Mouse (Mus musculus) stomach, postnatal 0 days (tissue): Measurements from ENCODE around the gene Afap1l2. TPM values are rescaled to one million over a fixed set of nuclear protein-coding genes. Genes with fewer than 3 reads are reported as not detected.
A peak's percentile ranks its signal among the peaks of the same experiment; 100 is the strongest.

ENCODE experiments used
- ATAC-seq: fragments of 200-750 bp; cut with Nextera tagmentation; 2 replicates; pipeline ENCODE4 v1.8.0; 2017; ENCODE audit not compliant: low FRiP score, low TSS enrichment
- DNase-seq: peaks from one replicate; pipeline ENCODE4 v3.0.0-alpha.2; 2016; ENCODE audit warnings: low spot score
- H3K27ac ChIP-seq: fragments of 300-500 bp; sonication (generic); replicated peaks from 2 replicates; pipeline ENCODE4 v1.5.1; 2014; ENCODE audit warnings: mild to moderate bottlenecking, control low read depth
- H3K27me3 ChIP-seq: fragments of 300-500 bp; sonication (generic); 2 replicates; pipeline ENCODE4 v1.6.1; 2014; ENCODE audit warnings: low read length; ENCODE audit not compliant: control insufficient read depth, insufficient read depth
- H3K36me3 ChIP-seq: fragments of 300-500 bp; sonication (generic); 2 replicates; pipeline ENCODE4 v1.6.1; 2014; ENCODE audit warnings: low read length, mixed read lengths; ENCODE audit not compliant: control insufficient read depth, insufficient read depth
- H3K4me1 ChIP-seq: fragments of 300-500 bp; sonication (generic); replicated peaks from 2 replicates; pipeline ENCODE4 v1.6.1; 2014; ENCODE audit warnings: antibody characterized with exemption; ENCODE audit not compliant: control insufficient read depth, insufficient read depth
- H3K4me2 ChIP-seq: fragments of 300-500 bp; sonication (generic); replicated peaks from 2 replicates; pipeline ENCODE4 v1.6.1; 2014; ENCODE audit warnings: low read depth, mild to moderate bottlenecking, control low read depth, moderate library complexity
- H3K4me3 ChIP-seq: fragments of 300-500 bp; sonication (generic); 2 replicates; pipeline ENCODE4 v1.5.1; 2014; ENCODE audit warnings: low read depth, low read length, control low read depth
- H3K9ac ChIP-seq: fragments of 300-500 bp; sonication (generic); 2 replicates; pipeline ENCODE4 v1.6.1; 2014; ENCODE audit warnings: mild to moderate bottlenecking, low read length, control low read depth, mixed read lengths
- H3K9me3 ChIP-seq: fragments of 300-500 bp; sonication (generic); 2 replicates; pipeline ENCODE4 v1.6.1; 2016; ENCODE audit warnings: low read length; ENCODE audit not compliant: control insufficient read depth
- CTCF ChIP-seq: IDR thresholded peaks from 2 replicates; pipeline ENCODE4 v1.5.1; 2016; ENCODE audit warnings: antibody characterized with exemption, low read depth, mild to moderate bottlenecking, moderate library complexity
- EP300 ChIP-seq: optimal IDR thresholded peaks from 2 replicates; pipeline ENCODE3; 2016; ENCODE audit warnings: antibody characterized with exemption
- WGBS: fragments of 180-500 bp; shearing (Covaris S2); extraction: QIAGEN DNeasy Blood & Tissue Kit; methylation state at CpG from one replicate; pipeline ENCODE4 v1.1.7; 2014; 5-methylcytosine and 5-hydroxymethylcytosine counted together
- polyA plus RNA-seq: library from polyadenylated mRNA; unstranded; fragments of >200 nt; fragmentation: Nextera tagmentation; extraction: Ambion mirVana; gene quantifications from 2 replicates; pipeline ENCODE4 v1.2.1, GENCODE M21; 2015

The Afap1l2 gene
- polyA plus RNA-seq, 1 experiment from 2014 or later = 9.0 TPM

DNA sequence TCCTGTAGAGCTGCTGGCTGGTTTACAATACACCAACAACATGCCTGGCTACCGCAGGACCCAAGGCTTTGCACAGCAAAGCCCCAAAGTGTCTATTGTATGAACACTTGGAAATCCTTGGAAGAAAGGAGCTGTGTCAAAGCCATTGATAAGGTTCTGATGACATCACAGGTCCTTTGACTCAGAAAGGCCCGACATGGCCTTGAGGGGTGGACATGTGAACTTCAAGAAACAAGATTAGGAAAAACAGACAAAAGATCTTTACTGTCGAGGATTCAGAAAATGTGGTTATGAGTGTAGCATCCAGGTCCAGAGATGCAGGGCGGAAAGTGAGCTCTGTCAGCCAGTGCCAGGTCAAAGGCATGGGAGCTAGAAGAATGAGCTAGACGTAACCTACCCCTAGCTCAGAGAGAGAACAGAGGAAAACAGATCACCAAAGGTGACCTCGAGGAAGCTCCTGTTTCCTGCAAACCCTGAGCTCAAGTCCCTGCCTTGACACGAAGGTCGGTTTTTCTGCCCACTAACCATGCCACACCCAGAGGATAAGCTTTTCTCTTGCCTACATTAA lies 15.0 kb downstream of the Afap1l2 start:
- Histone ChIP-seq H3K4me1 (peaks cover 9% of the 10 kb centered on the region), H3K36me3 (no peaks in the 10 kb centered on the region), H3K27me3 (no peaks in the 10 kb centered on the region), H3K4me3 (no peak overlapping the region), H3K9me3 (no peaks in the 10 kb centered on the region), H3K27ac (no peak overlapping the region), H3K9ac (no peak overlapping the region), H3K4me2 (no peak overlapping the region)
- 66% methylated on average over 8 of the region's 8 CpGs for WGBS
- ATAC-seq (no peak), DNase-seq (no peak)
- TF ChIP-seq EP300 = no peak
- no peak for TF ChIP-seq CTCF

- ATAC-seq = peak; percentile 60
- H3K4me1 ChIP-seq = peaks cover 9% of the 10 kb centered on the region
- H3K27ac ChIP-seq = 0 out of 2 replicates have a peak overlapping the region, but pooled peaks have one; percentile 30
- no peaks in the 10 kb centered on the region for H3K27me3 ChIP-seq
- WGBS = 44% methylated on average over 14 of the region's 14 CpGs
- no peak overlapping the region for H3K4me3 ChIP-seq
- no peaks in the 10 kb centered on the region for H3K36me3 ChIP-seq
- no peak overlapping the region; the same call in 1 of the 2 replicates for H3K4me2 ChIP-seq
- H3K9me3 ChIP-seq = no peaks in the 10 kb centered on the region
- TF ChIP-seq EP300 (no peak), CTCF (no peak)
- H3K9ac ChIP-seq = no peak overlapping the region
- DNase-seq = peak; percentile 30
Measured at GRCm38 (mm10) chr19:56990367-56991111, 17.5 kb downstream of the Afap1l2 start.

GRCm38 (mm10) chr19:56989171-56989570 lies 18.9 kb downstream of the Afap1l2 start:
- no peak for DNase-seq
- H3K4me2 ChIP-seq = no peak overlapping the region
- 56% methylated on average over 8 of the region's 8 CpGs for WGBS
- H3K27me3 ChIP-seq = no peaks in the 10 kb centered on the region
- H3K4me3 ChIP-seq = no peak overlapping the region
- H3K9me3 ChIP-seq = no peaks in the 10 kb centered on the region
- peak overlapping the region; percentile 13; the same call in 1 of the 2 replicates for H3K27ac ChIP-seq
- no peak overlapping the region for H3K9ac ChIP-seq
- no peaks in the 10 kb centered on the region for H3K36me3 ChIP-seq
- peaks cover 9% of the 10 kb centered on the region for H3K4me1 ChIP-seq
- TF ChIP-seq CTCF (no peak), EP300 (no peak)
- peak; percentile 13; the same call in 1 of the 2 replicates for ATAC-seq

- Histone ChIP-seq H3K4me1 (0 out of 2 replicates have a peak, but pooled peaks cover 5% of the 10 kb centered on the region), H3K27me3 (no peaks in the 10 kb centered on the region), H3K27ac (peak overlapping the region; percentile 77), H3K4me2 (no peak overlapping the region), H3K9ac (no peak overlapping the region), H3K4me3 (no peak overlapping the region), H3K9me3 (no peaks in the 10 kb centered on the region), H3K36me3 (no peaks in the 10 kb centered on the region)
- ATAC-seq = peak; percentile 58; the same call in 1 of the 2 replicates
- peak; percentile 32 for DNase-seq
- 25% methylated on average over 4 of the region's 4 CpGs for WGBS
- TF ChIP-seq EP300 (no peak), CTCF (0 out of 2 replicates have a peak, but pooled peaks have one; percentile 2)
Measured at GRCm38 (mm10) chr19:56984229-56984628, 23.8 kb downstream of the Afap1l2 start.

GRCm38 (mm10) chr19:56983757-56984156 lies 24.3 kb downstream of the Afap1l2 start:
- H3K4me1 ChIP-seq = 0 out of 2 replicates have a peak, but pooled peaks cover 5% of the 10 kb centered on the region
- DNase-seq (no peak), ATAC-seq (no peak)
- no peak overlapping the region for H3K4me2 ChIP-seq
- H3K4me3 ChIP-seq = no peak overlapping the region
- H3K27me3 ChIP-seq = no peaks in the 10 kb centered on the region
- H3K9me3 ChIP-seq = no peaks in the 10 kb centered on the region
- no peaks in the 10 kb centered on the region for H3K36me3 ChIP-seq
- H3K27ac ChIP-seq = peak overlapping the region; percentile 77
- 0 out of 2 replicates have a peak overlapping the region, but pooled peaks have one; percentile 1 for H3K9ac ChIP-seq
- 56% methylated on average over 10 of the region's 10 CpGs for WGBS
- TF ChIP-seq EP300 (no peak), CTCF (no peak)

DNA sequence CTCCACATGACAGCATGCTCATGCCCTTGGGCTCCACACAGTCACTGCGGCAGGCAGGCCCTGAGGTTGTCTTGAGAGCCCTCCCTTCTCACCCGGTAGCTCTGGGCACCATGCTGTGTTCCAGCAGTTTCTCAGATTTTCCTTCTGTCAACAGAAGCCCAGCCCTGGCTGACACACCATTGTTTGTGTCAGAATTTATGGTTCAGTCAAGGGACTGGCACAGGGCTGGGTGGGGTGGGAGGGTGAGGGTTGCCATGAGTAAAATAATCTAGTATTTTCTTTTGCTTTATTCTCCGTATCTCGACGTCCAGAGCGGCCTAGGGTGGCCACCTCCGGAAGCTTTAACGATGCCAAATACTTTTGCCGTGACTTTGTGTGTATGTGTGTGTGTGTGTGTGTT lies 26.3 kb downstream of the Afap1l2 start:
- H3K27ac ChIP-seq = peak overlapping the region; percentile 82

More for the DNA sequence above, 26.3 kb downstream of the Afap1l2 start:
- Histone ChIP-seq H3K4me1 (peaks cover 2% of the 10 kb centered on the region; the same call in 1 of the 2 replicates), H3K9ac (no peak overlapping the region), H3K4me3 (no peak overlapping the region), H3K9me3 (no peaks in the 10 kb centered on the region), H3K4me2 (no peak overlapping the region), H3K36me3 (no peaks in the 10 kb centered on the region), H3K27me3 (no peaks in the 10 kb centered on the region)
- ATAC-seq = peak; percentile 61; the same call in 1 of the 2 replicates
- TF ChIP-seq EP300 (no peak), CTCF (no peak)
- DNase-seq = peak; percentile 62
- 51% methylated on average over 9 of the region's 9 CpGs for WGBS
